Mouse (Mus musculus) lung, embryonic 16.5 days (tissue): ENCODE measurements around the gene D630003M21Rik. TPM values are rescaled to one million over a fixed set of nuclear protein-coding genes. Genes with fewer than 3 reads are reported as not detected.

Source experiments
- ATAC-seq: fragments of 200-750 bp; cut with Nextera tagmentation; 2 replicates; pipeline ENCODE4 v1.8.0; 2017; ENCODE audit warnings: low read depth, mild to moderate bottlenecking, moderate library complexity
- H3K27ac ChIP-seq: fragments of 300-500 bp; sonication (generic); 2 replicates; pipeline ENCODE4 v1.5.1; 2014; ENCODE audit warnings: mild to moderate bottlenecking, control low read depth, low read length
- H3K27me3 ChIP-seq: fragments of 300-500 bp; sonication (generic); 2 replicates; pipeline ENCODE4 v1.6.1; 2014; ENCODE audit warnings: low read depth, low read length, mixed read lengths; ENCODE audit not compliant: control insufficient read depth, insufficient read depth
- H3K36me3 ChIP-seq: fragments of 300-500 bp; sonication (generic); 2 replicates; pipeline ENCODE4 v1.6.1; 2014; ENCODE audit warnings: low read length; ENCODE audit not compliant: control insufficient read depth, insufficient read depth
- H3K4me1 ChIP-seq: fragments of 300-500 bp; sonication (generic); replicated peaks from 2 replicates; pipeline ENCODE4 v1.6.1; 2014; ENCODE audit warnings: low read length, mixed read lengths; ENCODE audit not compliant: control insufficient read depth, insufficient read depth
- H3K4me2 ChIP-seq: fragments of 300-500 bp; sonication (generic); 2 replicates; pipeline ENCODE4 v1.6.1; 2014; ENCODE audit warnings: low read depth, low read length, control low read depth
- H3K4me3 ChIP-seq: fragments of 300-500 bp; sonication (generic); 2 replicates; pipeline ENCODE4 v1.5.1; 2014; ENCODE audit warnings: mild to moderate bottlenecking, low read length, control low read depth
- H3K9ac ChIP-seq: fragments of 300-500 bp; sonication (generic); 2 replicates; pipeline ENCODE4 v1.6.1; 2014; ENCODE audit warnings: low read length, control low read depth
- H3K9me3 ChIP-seq: fragments of 300-500 bp; sonication (generic); 2 replicates; pipeline ENCODE4 v1.6.1; 2016; ENCODE audit warnings: low read length; ENCODE audit not compliant: control insufficient read depth
- WGBS: fragments of 180-500 bp; shearing (Covaris S2); extraction: QIAGEN DNeasy Blood & Tissue Kit; methylation state at CpG from one replicate; pipeline ENCODE4 v1.1.7; 2014; 5-methylcytosine and 5-hydroxymethylcytosine counted together
- polyA plus RNA-seq: library from polyadenylated mRNA; unstranded; fragments of >200 nt; fragmentation: Nextera tagmentation; extraction: Ambion mirVana; gene quantifications from 2 replicates; pipeline ENCODE4 v1.2.1, GENCODE M21; 2015

The D630003M21Rik gene
- polyA plus RNA-seq, 1 experiment from 2014 or later = 4.0 TPM

DNA sequence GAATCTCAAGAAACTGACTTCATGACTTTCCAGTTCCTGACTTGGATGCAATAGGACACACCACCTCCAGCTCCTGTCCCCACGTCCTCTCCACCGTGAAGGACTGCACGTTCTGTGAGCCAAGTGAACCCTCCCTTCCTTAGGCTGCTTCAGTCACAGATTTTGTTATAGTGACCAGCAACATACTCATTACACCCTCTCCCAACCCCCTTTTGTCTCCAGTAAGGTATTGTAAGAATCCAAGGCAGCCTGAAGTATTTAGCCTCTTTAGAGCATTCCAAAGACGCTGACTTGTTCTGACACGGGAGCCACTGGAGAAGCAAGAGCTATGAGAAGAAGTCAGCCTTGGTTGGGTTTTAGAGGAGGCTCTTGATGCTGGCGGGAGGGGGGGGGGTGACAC is 59.7 kb downstream of the D630003M21Rik start:
- Histone ChIP-seq H3K4me2 (no peak overlapping the region), H3K4me1 (peaks cover 22% of the 10 kb centered on the region), H3K27me3 (no peaks in the 10 kb centered on the region), H3K9me3 (no peaks in the 10 kb centered on the region; the same call in 1 of the 2 replicates), H3K27ac (peak overlapping the region; percentile 18), H3K4me3 (no peak overlapping the region), H3K36me3 (no peaks in the 10 kb centered on the region), H3K9ac (no peak overlapping the region)
- ATAC-seq = peak; percentile 54
- WGBS = 52% methylated on average over 6 of the region's 6 CpGs

DNA sequence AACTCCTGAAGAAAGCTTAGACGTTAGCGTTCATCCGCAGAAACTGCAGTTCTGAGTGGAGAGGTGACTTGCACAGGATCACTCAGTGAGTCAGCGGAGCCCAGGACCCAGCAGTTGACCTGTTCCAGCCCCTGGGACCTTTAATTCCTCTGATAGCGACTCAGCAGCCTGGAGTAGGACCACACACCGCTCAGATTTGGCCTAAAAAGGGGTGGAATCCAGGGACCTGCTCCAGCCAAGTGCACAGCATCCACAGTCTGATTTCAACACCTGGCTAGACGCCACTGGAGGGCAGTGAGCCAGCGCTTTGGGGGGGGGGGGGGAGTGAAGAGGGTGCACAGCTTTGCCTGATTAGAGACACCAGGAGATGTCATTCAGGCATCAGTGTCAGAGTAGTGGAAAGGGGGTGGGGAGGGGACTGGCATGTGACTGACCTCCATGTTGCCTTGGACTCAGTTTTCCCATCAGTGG is 60.2 kb downstream of the D630003M21Rik start:
- no peaks in the 10 kb centered on the region; the same call in 1 of the 2 replicates for H3K9me3 ChIP-seq
- WGBS = 28% methylated on average over 8 of the region's 8 CpGs
- H3K36me3 ChIP-seq = no peaks in the 10 kb centered on the region
- peaks cover 21% of the 10 kb centered on the region for H3K4me1 ChIP-seq
- peak overlapping the region; percentile 18 for H3K27ac ChIP-seq
- ATAC-seq = peak; percentile 79
- no peak overlapping the region for H3K4me2 ChIP-seq
- H3K27me3 ChIP-seq = no peaks in the 10 kb centered on the region
- H3K9ac ChIP-seq = no peak overlapping the region
- no peak overlapping the region for H3K4me3 ChIP-seq

DNA sequence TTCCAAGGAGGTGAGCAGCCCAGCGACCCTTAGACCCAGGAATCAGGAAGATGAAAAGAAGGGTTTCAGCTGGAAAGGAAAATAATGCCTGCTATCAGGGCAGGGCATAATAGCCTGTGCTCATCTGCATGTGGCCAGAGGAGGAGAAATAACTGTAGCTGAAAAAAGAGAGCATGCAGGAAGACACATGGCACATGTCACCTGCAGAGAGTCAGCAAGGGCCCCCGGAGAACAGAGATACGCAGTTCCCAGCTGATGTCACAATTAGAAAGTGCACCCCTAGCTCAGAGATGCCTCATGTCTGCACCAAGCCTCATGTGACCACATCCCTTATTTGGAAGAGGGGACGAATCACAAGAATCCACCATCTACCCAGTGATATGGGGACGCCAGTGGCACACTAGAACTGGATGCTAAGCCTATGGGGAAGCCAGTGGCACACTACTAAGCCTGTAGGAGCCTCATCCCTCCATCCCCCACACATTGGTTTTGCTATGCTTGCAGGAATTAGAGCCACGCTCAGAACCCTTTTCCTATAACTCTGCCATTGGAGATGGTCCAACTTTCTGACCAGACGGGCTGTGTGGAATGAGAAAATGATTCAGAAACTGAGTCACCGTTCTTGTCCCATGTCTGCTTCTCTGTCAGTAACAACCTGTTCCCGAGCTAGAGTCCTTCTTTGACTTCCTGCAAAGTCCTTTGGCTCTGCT is 61.4 kb downstream of the D630003M21Rik start:
- no peaks in the 10 kb centered on the region for H3K36me3 ChIP-seq
- H3K4me1 ChIP-seq = peaks cover 21% of the 10 kb centered on the region
- no peak overlapping the region for H3K9ac ChIP-seq
- no peak overlapping the region for H3K4me2 ChIP-seq
- no peaks in the 10 kb centered on the region; the same call in 1 of the 2 replicates for H3K9me3 ChIP-seq
- H3K27ac ChIP-seq = no peak overlapping the region
- 52% methylated on average over 9 of the region's 9 CpGs for WGBS
- no peak overlapping the region for H3K4me3 ChIP-seq
- no peaks in the 10 kb centered on the region for H3K27me3 ChIP-seq
- no peak; the same call in 1 of the 2 replicates for ATAC-seq

DNA sequence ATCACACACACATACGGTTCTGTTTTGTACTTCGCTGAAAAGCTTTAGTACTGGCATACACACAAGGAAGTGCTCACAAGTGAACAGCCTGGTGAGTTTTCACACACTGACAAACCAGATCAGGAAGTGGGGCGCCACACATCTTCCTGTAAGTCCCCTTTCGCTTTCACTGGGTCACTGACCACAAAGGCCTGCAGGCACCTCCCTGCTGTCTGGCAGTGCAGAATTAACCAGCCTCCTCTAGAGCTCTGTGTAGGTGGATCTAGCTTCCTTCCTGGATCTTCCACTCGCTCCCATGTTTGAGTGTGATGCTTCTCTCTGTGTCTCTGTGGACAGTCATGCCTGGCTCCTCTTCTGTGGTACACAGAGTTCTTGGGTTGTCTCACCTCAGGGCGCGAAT is 62.4 kb downstream of the D630003M21Rik start:
- Histone ChIP-seq H3K4me1 (peaks cover 22% of the 10 kb centered on the region), H3K27me3 (no peaks in the 10 kb centered on the region), H3K9ac (no peak overlapping the region), H3K9me3 (no peaks in the 10 kb centered on the region), H3K36me3 (no peaks in the 10 kb centered on the region), H3K4me3 (no peak overlapping the region), H3K4me2 (no peak overlapping the region), H3K27ac (peak overlapping the region; percentile 54)
- ATAC-seq = 0 out of 2 replicates have a peak, but pooled peaks have one; percentile 2
- WGBS = 71% methylated on average over 7 of the region's 7 CpGs

DNA sequence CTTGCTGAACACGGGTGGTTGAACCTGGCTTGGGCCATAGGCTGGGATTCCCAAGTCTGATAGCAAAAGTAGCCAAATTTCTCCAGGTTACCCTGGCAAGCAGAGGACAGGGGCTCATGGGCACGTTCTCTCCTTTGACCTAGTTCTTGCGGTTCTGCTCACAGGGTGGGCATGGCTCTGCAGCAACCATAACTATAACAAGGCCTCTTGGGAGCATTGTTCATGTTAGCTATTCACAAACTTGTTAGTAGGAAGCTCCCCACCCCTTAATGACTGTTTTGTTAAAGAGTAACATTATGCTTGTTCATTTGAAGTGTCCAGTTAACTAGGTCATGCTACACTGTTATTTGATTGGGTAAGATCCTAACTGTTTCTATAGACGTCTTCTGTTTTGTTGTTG is 63.2 kb downstream of the D630003M21Rik start:
- no peak overlapping the region for H3K9ac ChIP-seq
- no peaks in the 10 kb centered on the region for H3K27me3 ChIP-seq
- H3K4me1 ChIP-seq = peaks cover 23% of the 10 kb centered on the region
- no peaks in the 10 kb centered on the region for H3K36me3 ChIP-seq
- WGBS = 82% methylated on average over 4 of the region's 4 CpGs
- H3K4me3 ChIP-seq = no peak overlapping the region
- ATAC-seq = no peak
- H3K4me2 ChIP-seq = no peak overlapping the region
- no peak overlapping the region for H3K27ac ChIP-seq
- H3K9me3 ChIP-seq = no peaks in the 10 kb centered on the region

DNA sequence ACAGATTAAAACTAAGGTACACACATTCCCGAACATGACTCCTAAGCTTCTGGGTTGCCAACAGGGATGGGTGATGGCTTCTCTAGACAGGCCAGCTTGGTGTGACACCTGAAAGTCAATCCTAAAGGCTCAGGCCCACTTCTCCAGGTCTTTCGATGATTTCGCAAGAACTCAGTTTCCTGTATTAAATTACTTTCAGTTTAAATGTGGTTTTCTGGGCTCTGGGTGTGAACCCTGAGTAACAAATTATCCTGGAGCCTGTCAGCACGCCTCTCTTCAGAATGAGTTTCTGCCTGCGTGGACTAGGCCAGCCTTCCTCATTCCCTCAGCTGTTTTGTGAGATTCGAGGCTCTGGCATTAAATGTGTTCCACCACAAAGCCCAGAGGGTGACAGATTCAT is 66.0 kb downstream of the D630003M21Rik start:
- H3K9me3 ChIP-seq = no peaks in the 10 kb centered on the region
- no peak overlapping the region for H3K4me3 ChIP-seq
- H3K4me1 ChIP-seq = peaks cover 20% of the 10 kb centered on the region
- no peaks in the 10 kb centered on the region for H3K27me3 ChIP-seq
- ATAC-seq = no peak
- H3K4me2 ChIP-seq = no peak overlapping the region
- no peaks in the 10 kb centered on the region for H3K36me3 ChIP-seq
- no peak overlapping the region for H3K9ac ChIP-seq
- H3K27ac ChIP-seq = no peak overlapping the region
- 62% methylated on average over 6 of the region's 6 CpGs for WGBS

DNA sequence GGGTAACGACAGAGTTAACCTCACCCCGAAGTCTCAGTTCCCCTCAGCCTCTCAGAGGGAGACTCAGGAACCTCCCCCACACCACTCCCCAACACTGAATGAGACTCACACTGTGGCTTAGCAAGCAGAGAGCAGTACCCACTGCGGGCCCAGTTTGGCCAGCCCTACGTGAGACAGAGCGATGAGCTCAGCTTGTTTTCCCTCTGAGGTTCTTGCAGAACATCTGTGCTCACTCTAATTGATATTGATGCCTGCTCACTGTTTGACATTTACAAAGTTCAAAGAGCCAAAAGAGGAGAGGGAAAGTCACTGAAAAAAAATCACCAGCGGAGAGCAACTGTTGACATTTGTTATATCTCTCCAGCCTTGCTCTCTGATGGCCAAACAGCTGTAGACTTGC is 67.3 kb downstream of the D630003M21Rik start:
- Histone ChIP-seq H3K27ac (peak overlapping the region; percentile 52; the same call in 1 of the 2 replicates), H3K36me3 (no peaks in the 10 kb centered on the region), H3K4me2 (no peak overlapping the region), H3K4me3 (no peak overlapping the region), H3K27me3 (no peaks in the 10 kb centered on the region), H3K9ac (no peak overlapping the region), H3K9me3 (no peaks in the 10 kb centered on the region), H3K4me1 (peaks cover 13% of the 10 kb centered on the region)
- ATAC-seq = peak; percentile 59
- WGBS = 67% methylated on average over 6 of the region's 6 CpGs

DNA sequence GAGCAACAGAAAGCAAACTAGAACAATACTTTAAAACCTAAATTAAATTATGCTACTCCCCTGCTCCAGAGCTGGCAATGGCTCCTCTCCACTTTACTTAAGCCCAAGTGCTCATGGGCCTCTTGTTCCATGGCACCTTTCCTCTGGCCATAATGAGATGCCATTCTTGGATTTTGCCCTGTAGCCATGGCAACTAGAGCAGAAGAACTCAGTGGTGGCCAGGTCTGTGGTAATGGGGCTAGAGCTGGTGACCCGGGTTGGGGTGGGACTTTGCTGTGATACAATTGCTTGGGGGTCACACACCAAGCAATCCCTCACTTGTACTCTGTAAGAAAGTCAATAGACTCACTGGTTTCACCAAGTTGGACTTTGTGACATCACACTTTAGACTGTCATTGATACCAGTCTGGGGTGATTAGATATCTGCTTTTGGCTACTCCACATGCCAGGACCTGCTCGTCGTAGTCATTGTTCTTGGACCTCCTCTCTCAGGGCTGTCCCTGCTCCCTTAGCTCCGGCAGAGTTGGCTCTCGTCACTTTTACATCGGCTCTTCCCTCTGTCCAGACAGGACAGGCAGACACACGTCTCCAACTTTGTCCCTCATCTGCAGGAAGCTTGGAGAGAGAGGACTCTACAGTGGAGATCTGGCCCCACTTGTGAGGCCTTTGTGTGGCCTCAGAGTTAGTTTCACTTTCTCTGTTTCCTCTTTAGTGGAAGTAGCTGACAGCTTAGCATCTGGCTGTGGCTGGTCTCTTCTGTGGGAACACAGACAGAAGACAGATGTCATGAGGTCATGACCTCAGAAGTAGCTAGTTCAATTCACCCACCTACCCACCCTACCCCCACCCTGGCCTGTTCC is 69.4 kb downstream of the D630003M21Rik start:
- ATAC-seq = peak; percentile 56; the same call in 1 of the 2 replicates

DNA sequence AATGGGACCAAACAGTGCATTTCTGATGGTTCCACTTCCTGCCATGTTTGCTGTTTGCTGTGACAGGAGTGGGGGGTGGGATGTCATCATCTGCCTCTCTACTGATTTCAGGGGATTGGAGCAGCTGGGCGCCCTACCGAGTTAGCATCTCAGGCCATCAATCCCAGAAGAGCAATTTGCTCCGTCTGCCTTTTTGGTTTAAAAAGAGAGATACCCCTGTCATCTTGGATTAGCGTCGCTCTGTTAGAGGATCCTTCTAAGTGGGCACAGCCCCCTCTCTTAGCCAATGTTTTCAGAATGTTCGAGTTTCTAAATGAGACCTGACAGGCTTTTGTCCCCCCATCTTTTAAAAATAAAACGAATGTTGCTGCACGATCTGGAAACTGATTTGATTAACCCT is 71.4 kb downstream of the D630003M21Rik start:
- no peaks in the 10 kb centered on the region for H3K36me3 ChIP-seq
- no peak overlapping the region for H3K27ac ChIP-seq
- H3K9ac ChIP-seq = no peak overlapping the region
- H3K4me2 ChIP-seq = no peak overlapping the region
- H3K9me3 ChIP-seq = no peaks in the 10 kb centered on the region
- H3K4me3 ChIP-seq = no peak overlapping the region
- ATAC-seq = no peak
- peaks cover 28% of the 10 kb centered on the region for H3K4me1 ChIP-seq
- H3K27me3 ChIP-seq = no peaks in the 10 kb centered on the region
- WGBS = 72% methylated on average over 8 of the region's 8 CpGs

More for the DNA sequence above, 69.4 kb downstream of the D630003M21Rik start:
- H3K4me3 ChIP-seq = 0 out of 2 replicates have a peak overlapping the region, but pooled peaks have one; percentile 10
- 28% methylated on average over 7 of the region's 7 CpGs for WGBS
- H3K4me2 ChIP-seq = peak overlapping the region; percentile 46
- H3K27me3 ChIP-seq = no peaks in the 10 kb centered on the region
- peak overlapping the region; percentile 59 for H3K9ac ChIP-seq
- peaks cover 13% of the 10 kb centered on the region for H3K4me1 ChIP-seq
- H3K36me3 ChIP-seq = no peaks in the 10 kb centered on the region
- no peaks in the 10 kb centered on the region for H3K9me3 ChIP-seq
- H3K27ac ChIP-seq = peak overlapping the region; percentile 74
